Mouse (Mus musculus) lung, adult 2 months (tissue): ENCODE data around the gene 4931414P19Rik.

ENCODE experiments used
- CTCF ChIP-seq: fragments of 200-500 bp; IDR thresholded peaks from 2 replicates; pipeline ENCODE4 v1.5.1; 2011; ENCODE audit warnings: mild to moderate bottlenecking, low read length, control low read depth; ENCODE audit not compliant: insufficient read depth
- POLR2A ChIP-seq: fragments of 200-500 bp; IDR thresholded peaks from 2 replicates; pipeline ENCODE4 v1.6.1; 2011; ENCODE audit warnings: low read depth, mild to moderate bottlenecking, control low read depth, low read length, borderline replicate concordance; ENCODE audit errors: extremely low read depth

DNA sequence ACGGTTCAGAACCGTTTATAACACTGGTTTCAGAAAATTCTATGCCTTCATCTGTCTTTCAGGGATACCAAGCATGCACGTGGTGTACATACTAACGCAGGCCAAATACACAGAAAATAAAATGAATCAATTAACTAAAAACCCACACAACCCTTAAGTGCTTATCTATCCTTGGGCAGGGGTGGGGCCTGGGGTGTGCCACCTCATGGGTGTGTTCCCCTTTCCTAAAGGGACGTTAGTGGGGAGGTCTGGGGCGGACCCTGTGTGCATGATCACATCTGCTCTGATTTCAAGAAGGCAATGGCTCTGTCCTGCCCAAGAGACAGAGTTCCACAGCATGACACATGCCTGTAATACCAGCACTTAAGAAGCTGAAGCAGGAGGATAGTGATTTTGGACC is 17.5 kb upstream of the 4931414P19Rik start:
- TF ChIP-seq POLR2A = no peak
- TF ChIP-seq CTCF = no peak
